In the genomic region with DNA sequence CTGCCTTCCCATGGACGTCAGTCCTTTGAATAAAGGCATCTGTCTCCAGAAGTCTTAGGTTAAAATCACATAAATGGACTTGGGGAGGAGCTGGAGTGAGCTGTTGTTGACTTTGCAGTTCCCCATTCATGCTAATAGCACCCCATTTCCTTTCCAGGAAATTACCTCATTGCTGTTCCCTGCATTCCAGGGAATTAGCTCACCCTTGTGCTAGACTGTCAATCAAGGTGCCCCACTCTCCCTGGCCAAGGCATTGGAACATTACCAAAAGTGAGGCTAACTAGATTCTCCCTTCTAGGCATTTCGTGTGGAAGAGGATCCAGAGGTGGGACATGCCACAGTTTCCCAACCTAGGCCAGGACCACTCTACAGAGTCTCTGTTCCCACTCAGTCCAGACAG, we compare ENCODE assay signal across 10 mouse cellular contexts.
DNase-seq lines count a peak whose midpoint lies in the region; ATAC-seq lines count a peak whose summit lies in the region.
"Had no signal": no experiment of that assay in that cellular context is flagged by ENCODE, and none has a peak within 500 bp of the region (broad histone marks: within the 10 kb centered on the region; RNA-seq: fewer than 3 reads in every experiment).

No protein-coding gene starts in this region.

- WGBS in liver, embryonic 11.5 days, result 59% methylated on average over 2 of the region's 2 CpGs
- 40% methylated on average over 2 of the region's 2 CpGs for WGBS in heart, embryonic 16.5 days
- 54% methylated on average over 2 of the region's 2 CpGs for WGBS in limb, embryonic 12.5 days
- WGBS in stomach, embryonic 16.5 days, result 32% methylated on average over 2 of the region's 2 CpGs

- H3K27ac ChIP-seq in liver, embryonic 11.5 days (ENCODE audit: low read depth, low read length), result 0 out of 2 replicates have a peak overlapping the region, but pooled peaks have one; percentile 45
- H3K27ac ChIP-seq in heart, embryonic 16.5 days (ENCODE audit: low read length), result peak overlapping the region; percentile 96
- H3K27ac ChIP-seq in limb, embryonic 12.5 days, result peak overlapping the region; percentile 85
- peak overlapping the region; percentile 43; the same call in 1 of the 2 replicates for H3K27ac ChIP-seq in stomach, embryonic 16.5 days (ENCODE audit: low read length)
- H3K27ac ChIP-seq: neural tube, embryonic 12.5 days had no signal

- no peak for ATAC-seq in liver, embryonic 11.5 days (replicated peaks; ENCODE audit: low FRiP score)
- ATAC-seq in heart, embryonic 16.5 days (replicated peaks; ENCODE audit: extremely low read depth, insufficient read depth, low FRiP score), result no peak
- no peak for ATAC-seq in limb, embryonic 12.5 days (ENCODE audit: insufficient number of reproducible peaks, insufficient read depth, low FRiP score, low TSS enrichment, low read depth)
- ATAC-seq in stomach, embryonic 16.5 days (ENCODE audit: insufficient read depth, low FRiP score), result peak; percentile 17; the same call in 1 of the 2 replicates

- H3K9ac ChIP-seq in liver, embryonic 11.5 days (ENCODE audit: low read depth, low read length), result no peak overlapping the region
- peak overlapping the region; percentile 33; the same call in 1 of the 2 replicates for H3K9ac ChIP-seq in heart, embryonic 16.5 days (ENCODE audit: low read length)
- no peak overlapping the region for H3K9ac ChIP-seq in limb, embryonic 12.5 days (replicated peaks)
- H3K9ac ChIP-seq in stomach, embryonic 16.5 days (ENCODE audit: low read length), result no peak overlapping the region
- H3K9ac ChIP-seq: neural tube, embryonic 12.5 days had no signal

- intact Hi-C loops in gastrocnemius, postnatal 14 days (cut with DNase I; ENCODE audit: low total_unique reads), result no loop called here

- no peaks in the 10 kb centered on the region; the same call in 1 of the 2 replicates for H3K4me1 ChIP-seq in liver, embryonic 11.5 days (replicated peaks; ENCODE audit: control insufficient read depth, insufficient read depth, low read length)
- H3K4me1 ChIP-seq in heart, embryonic 16.5 days (ENCODE audit: control insufficient read depth, insufficient read depth, low read length), result peaks cover 20% of the 10 kb centered on the region
- peaks cover 24% of the 10 kb centered on the region for H3K4me1 ChIP-seq in limb, embryonic 12.5 days (replicated peaks)
- peaks cover 8% of the 10 kb centered on the region for H3K4me1 ChIP-seq in stomach, embryonic 16.5 days (ENCODE audit: control insufficient read depth, insufficient read depth, low read length)

- no peaks in the 10 kb centered on the region for H3K27me3 ChIP-seq in liver, embryonic 11.5 days (replicated peaks; ENCODE audit: control insufficient read depth, insufficient read depth, low read length)
- no peaks in the 10 kb centered on the region for H3K27me3 ChIP-seq in heart, embryonic 16.5 days (ENCODE audit: control insufficient read depth, insufficient read depth, low read length)
- no peaks in the 10 kb centered on the region for H3K27me3 ChIP-seq in limb, embryonic 12.5 days
- H3K27me3 ChIP-seq in stomach, embryonic 16.5 days (ENCODE audit: control insufficient read depth, insufficient read depth, low read length), result no peaks in the 10 kb centered on the region
- H3K27me3 ChIP-seq: neural tube, embryonic 12.5 days had no signal

- no peaks in the 10 kb centered on the region for H3K36me3 ChIP-seq in liver, embryonic 11.5 days (ENCODE audit: control insufficient read depth, insufficient read depth, low read length)
- no peaks in the 10 kb centered on the region for H3K36me3 ChIP-seq in heart, embryonic 16.5 days (ENCODE audit: control insufficient read depth, insufficient read depth)
- no peaks in the 10 kb centered on the region for H3K36me3 ChIP-seq in limb, embryonic 12.5 days
- no peaks in the 10 kb centered on the region for H3K36me3 ChIP-seq in stomach, embryonic 16.5 days (ENCODE audit: control insufficient read depth, insufficient read depth, low read length)
- H3K36me3 ChIP-seq: neural tube, embryonic 12.5 days had no signal

- H3K4me3 ChIP-seq in liver, embryonic 11.5 days (ENCODE audit: low read depth, low read length), result no peak overlapping the region
- no peak overlapping the region for H3K4me3 ChIP-seq in heart, embryonic 16.5 days (ENCODE audit: low read length)
- no peak overlapping the region for H3K4me3 ChIP-seq in limb, embryonic 12.5 days (replicated peaks)
- no peak overlapping the region for H3K4me3 ChIP-seq in stomach, embryonic 16.5 days (replicated peaks; ENCODE audit: low read length)
- H3K4me3 ChIP-seq: left cerebral cortex, adult 2 months; neural tube, embryonic 12.5 days had no signal

- no peak overlapping the region for H3K4me2 ChIP-seq in liver, embryonic 11.5 days
- peak overlapping the region; percentile 42 for H3K4me2 ChIP-seq in heart, embryonic 16.5 days (ENCODE audit: low read depth, low read length)
- H3K4me2 ChIP-seq in limb, embryonic 12.5 days, result no peak overlapping the region
- H3K4me2 ChIP-seq in stomach, embryonic 16.5 days (ENCODE audit: low read depth, low read length), result no peak overlapping the region
- H3K4me2 ChIP-seq: neural tube, embryonic 12.5 days had no signal

- no peaks in the 10 kb centered on the region for H3K9me3 ChIP-seq in liver, embryonic 11.5 days (ENCODE audit: control insufficient read depth, low read length)
- no peaks in the 10 kb centered on the region for H3K9me3 ChIP-seq in heart, embryonic 16.5 days (replicated peaks; ENCODE audit: control insufficient read depth, low read length)
- H3K9me3 ChIP-seq in limb, embryonic 12.5 days, result no peaks in the 10 kb centered on the region
- no peaks in the 10 kb centered on the region for H3K9me3 ChIP-seq in stomach, embryonic 16.5 days (replicated peaks; ENCODE audit: control insufficient read depth, low read length)
- H3K9me3 ChIP-seq: neural tube, embryonic 12.5 days had no signal

- no peak for DNase-seq in liver, embryonic 11.5 days (ENCODE audit: low spot score)
- DNase-seq in liver, result no peak
- DNase-seq in gastrocnemius, postnatal 14 days, result no peak
- no peak for DNase-seq in c-Kit-positive CD71-positive TER-119-positive erythroid progenitor cells, embryonic 14.5 days (ENCODE audit: low spot score)
- DNase-seq in ovary, postnatal 14 days (ENCODE audit: low spot score), result no peak

Comparison
In these comparisons a context has a peak if more than half of its experiments do, and no peak if none do; other contexts are left out.
1. H3K27ac ChIP-seq: peak in every context shown above with its lines; median percentile 96 in heart, embryonic 16.5 days; 85 in limb, embryonic 12.5 days; 45 in liver, embryonic 11.5 days; 43 in stomach, embryonic 16.5 days.